Mouse (Mus musculus) cerebellum, adult (tissue): ENCODE results near the gene Olfr1444.

Experiments
- ATAC-seq: cut with Nextera tagmentation; 2 replicates; pipeline ENCODE4 v1.9.2; 2017; ENCODE audit warnings: mild to moderate bottlenecking, moderate library complexity, mixed read lengths; ENCODE audit not compliant: insufficient number of reproducible peaks, low FRiP score, low TSS enrichment

Olfr1444 gene

DNA sequence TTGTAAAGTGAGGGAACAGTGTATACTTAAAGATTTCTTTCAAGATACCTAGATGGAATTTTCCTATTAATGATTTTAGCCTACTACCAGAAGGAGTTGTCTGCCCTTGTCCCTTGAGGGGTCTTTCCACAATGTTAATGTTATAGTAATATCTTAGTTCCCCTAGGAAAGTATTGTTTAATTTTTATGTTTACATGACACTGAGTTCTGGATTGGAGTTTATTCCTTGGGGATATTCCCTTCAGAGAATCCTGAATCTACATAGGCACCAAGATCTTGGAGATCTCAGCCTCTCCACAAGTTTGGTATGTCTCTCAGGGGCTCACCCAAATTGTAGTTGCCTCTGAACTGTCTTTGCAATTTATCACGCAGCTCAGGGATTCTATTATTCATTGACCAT is at the start of gene Olfr1444:
Olfr1444 (plus strand) TSS at position 301 of the 400 bp plus-strand sequence.
- no peak for ATAC-seq

DNA sequence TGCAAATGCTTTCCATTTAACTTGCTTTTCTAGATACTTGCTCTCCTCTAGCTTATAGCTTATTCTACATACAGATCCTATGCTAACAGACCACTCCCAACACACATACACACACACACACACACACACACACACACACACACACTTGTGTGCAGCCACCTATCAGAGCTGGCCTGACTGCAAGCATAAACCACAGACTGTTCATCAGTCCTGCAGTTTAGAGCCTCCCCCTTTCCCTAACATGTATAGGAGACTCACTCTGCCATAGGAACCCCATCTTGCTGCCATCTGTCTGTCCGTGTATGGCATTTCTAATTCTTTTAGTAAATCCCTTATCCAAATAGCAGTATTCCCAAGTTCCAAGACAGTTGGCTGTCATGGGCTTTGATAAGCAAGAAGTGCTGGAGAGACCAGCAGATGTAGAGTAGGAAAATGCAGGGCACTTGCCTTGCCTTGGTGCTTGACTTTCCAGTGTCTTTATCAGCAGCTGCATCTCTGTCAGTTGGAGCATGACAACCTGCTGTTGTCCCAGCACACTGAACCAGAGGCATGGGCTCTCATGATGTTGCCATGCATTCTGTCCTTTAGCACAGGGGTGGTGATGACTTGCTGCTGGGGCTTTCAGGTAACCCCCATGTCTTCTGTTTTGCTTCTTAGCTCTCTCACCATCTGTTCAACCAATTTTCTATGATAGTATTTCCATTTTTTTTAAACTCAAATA is 44.3 kb upstream of the Olfr1444 start:
- ATAC-seq, result no peak

DNA sequence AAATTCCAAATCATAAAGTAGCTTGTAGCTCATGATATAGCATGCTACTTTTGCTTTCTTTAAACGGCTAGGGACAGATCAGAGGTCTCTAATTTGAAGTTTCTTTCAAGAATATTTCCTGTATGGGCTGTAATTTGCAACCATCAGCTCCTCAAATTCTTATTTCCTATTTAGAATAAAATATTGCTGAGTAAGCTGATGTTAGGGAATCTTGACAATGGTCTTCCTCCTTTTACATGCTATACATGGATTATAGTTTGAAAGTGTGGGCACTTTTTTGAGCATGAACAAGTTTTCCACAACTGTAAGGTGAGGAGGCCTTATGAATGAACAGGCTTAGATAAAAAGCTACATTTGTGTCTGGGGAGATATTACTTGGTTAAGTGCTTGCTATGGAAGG is 43.2 kb upstream of the Olfr1444 start:
- ATAC-seq, result no peak

DNA sequence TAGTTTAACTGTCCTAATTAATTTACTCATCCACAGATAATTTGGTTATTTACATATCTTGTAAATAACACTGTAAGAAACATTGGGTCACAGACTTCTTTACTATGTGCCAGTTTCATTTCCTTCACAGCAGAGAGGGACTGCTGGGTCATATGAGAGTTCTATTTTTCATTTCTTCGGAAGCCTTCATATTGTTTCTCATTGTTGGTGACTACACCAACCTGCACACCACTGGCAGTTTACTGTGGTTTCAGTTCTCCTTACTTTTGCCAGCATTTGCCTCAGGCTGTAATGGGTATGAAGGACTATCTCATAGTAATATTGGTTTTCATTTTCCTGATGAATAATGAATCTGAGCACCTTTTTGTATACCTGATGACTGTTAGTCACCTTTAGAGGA is 38.6 kb upstream of the Olfr1444 start:
- no peak for ATAC-seq

DNA sequence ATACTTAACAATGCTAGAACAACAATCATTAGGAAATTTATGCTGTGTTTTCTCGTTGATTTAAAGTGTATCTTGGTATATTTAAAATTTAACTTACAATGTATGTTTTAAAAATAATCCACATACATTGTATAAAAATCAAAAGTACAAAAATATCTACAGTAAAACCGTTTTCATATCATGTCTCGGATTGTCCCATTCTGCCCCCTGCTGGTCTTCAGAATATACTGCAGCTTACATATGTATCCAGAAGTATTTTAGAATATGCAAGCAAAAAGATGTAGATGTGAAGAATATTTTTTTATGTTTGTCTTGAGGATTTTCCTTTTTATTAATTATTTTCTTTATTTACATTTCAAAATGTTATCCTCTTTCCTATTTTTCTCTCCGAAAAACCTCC is 36.7 kb upstream of the Olfr1444 start:
- ATAC-seq, result no peak

DNA sequence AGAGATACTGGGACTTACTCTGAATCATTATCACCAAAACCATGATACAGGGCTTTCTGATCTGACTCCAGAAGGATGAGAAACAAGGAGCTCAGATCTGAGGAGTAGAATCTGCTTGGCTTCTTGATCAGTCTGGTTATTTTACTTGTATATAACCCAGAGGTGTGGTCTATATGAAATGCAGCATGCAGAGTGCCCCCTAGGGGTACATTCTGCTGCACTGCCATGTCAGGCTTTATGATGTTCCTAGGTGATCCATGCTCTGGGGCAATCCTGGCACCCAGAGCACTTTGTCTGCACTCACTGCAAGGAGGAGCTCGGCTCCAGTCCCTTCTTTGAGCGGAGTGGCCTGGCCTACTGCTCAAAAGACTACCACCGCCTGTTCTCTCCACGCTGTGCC is 32.5 kb upstream of the Olfr1444 start:
- ATAC-seq, result no peak

DNA sequence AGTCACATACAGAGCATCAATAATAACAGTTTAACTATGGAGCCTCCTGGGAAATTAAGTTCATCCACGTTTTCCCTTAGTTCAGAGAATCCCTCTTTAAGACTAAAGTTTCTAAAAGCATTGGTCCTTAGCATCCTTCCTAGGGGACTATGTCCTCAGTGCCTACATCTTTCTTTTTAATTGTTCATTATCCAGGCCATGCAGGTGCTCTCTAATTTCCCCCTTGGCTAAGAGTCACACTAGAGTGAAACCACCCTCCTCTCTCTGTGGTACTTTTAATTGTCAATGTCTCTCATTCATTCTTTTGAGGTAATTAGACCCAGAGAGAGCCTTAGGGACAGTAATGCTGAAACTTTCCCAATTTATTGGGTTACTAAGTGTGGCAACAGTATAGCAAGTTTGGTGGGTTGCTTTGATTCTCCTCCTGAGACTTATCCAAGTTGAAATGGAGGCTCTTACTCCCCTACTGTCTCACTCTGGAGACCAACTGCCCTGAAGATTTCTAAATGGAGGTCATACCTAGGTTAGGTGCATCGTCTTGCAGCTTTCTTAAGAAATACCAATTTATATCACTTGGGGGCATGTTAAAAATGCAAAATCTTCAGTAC is 26.2 kb upstream of the Olfr1444 start:
- ATAC-seq, result no peak

DNA sequence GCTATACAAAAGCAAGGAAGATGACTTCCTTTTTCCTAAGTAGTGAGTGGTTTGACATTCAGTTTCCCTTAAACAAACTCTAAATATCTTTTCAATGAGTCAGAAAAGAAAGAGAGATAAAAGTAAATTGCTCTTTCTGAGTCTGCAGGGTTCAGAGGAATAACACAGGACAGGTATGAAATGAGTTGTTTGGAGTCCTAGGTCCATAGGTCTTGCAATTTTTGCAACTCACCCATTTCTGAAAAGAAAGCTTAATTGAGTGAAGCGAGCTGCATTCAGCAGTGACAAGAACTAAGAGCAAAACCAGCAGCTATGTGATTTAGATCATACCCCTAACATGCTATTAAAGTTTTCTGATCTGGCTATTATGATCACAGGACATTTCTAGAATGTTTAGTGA is 25.5 kb upstream of the Olfr1444 start:
- no peak for ATAC-seq

DNA sequence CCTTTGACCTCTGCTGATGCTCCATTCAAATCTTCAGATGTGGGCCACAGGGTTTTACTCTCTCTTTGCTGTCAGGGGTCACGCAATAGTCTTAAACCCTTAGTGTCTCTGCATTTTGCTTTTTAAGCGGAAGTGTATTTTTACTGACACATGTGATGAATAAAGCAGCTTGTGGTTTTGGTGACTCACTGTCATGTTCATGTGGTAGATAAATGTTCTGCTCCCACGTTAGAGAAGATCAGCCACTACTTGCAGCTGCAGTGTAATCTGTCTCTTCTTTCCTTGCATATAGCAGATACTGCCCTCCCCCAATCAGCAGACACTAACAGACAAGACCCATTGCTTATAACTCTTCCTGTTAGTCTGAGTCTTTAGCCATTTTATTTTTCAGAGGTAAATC is 23.5 kb upstream of the Olfr1444 start:
- no peak for ATAC-seq

DNA sequence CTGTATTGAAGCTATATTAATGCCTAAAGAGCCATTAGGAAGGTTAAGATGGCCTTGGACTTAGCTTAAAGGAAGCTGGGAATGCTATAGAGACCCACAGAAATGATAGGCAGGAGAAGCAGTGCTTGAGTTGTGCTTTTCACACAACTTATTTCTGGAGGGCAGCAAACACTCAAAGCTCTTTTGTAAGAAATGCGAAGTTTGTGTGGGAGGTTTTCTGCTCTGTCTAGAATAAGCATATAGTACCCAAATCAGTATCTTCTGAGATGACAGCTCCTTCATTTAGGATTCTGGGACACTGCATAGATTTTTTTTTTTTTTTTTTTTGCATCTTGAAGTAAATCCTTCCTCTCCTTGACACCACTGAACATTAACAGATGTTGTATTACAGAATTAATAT is 18.6 kb upstream of the Olfr1444 start:
- no peak for ATAC-seq

DNA sequence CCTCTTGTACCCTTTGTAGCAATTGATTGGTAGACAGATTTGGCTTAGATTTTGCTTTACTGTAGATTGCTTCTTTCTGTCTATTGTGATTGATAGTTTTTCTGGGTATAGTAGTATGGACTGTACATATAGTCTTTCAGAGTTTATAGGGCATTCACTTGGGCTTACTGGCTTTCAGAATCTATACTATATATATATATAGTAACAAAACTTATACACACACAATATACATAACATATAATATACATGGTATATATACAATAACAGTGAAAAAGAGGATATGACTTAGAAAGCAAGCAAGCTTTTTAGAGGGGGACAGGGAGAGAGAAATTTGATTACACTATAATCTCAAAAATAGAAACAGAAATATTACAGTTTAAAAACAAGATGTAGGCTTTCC is 10.7 kb upstream of the Olfr1444 start, which contains the start of gene Gm5244:
Gm5244 (plus strand) TSS at position 301 of the 400 bp plus-strand sequence.
- ATAC-seq, result no peak

DNA sequence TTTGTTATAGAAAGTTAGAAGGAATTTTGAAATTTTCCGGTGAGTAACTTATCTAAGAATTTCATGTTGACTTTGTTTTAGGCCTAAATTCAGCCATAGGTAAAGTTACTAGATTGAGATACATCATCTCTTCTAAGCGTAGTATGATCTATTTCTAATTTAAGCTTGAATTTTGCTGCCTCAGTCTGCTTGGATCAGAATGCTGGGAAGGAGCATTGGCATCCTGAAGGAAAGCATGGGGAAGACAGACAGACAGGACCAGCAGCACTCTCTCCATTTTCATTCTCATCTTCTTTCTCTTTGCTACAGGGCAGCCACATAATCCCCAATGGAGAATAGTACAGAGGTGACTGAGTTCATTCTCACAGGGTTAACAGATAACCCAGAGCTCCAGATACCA is 26.5 kb downstream of the Olfr1444 start, which contains the start of gene Olfr1445:
Olfr1445 (plus strand) TSS at position 301 of the 400 bp plus-strand sequence.
- ATAC-seq, result no peak

DNA sequence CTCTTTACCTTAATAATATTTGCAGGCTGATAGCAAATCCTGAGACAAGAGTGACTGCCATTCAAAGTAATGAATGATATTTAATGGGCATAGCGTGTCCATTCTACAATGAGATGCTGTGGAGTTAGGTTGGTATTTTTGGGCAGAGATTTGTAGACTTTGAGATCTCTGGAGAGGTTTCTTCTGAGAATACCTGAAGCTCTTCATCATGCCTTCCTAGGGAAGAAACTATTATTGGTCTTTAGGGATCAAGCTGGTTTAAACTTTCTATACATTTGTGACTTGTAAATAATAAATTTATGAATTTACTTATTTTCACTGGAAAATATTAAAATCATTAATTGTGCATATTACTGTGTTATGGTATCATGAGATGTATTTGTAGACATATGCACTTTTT is 36.3 kb downstream of the Olfr1444 start, which contains the start of gene Olfr1446:
Olfr1446 (minus strand) TSS at position 101 of the 400 bp plus-strand sequence.
- no peak for ATAC-seq

DNA sequence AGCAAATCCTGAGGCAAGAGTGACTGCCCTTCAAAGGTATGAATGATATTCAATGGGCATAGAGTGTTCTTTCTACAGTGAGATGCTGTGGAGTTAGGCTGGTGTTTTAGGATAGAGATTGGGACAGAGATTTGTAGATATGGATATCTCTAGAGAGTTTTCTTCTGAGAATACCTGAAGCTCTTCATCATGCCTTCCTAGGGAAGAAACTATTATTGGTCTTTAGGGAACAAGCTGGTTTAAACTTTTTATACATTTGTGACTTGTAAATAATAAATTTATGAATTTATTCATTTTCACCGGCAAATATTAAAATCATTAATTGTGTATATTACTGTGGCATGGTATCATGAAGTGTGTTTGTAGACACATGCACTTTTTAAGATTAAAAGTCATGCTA is 46.6 kb downstream of the Olfr1444 start, which contains the start of gene Olfr1447:
Olfr1447 (minus strand) TSS at position 101 of the 400 bp plus-strand sequence.
- no peak for ATAC-seq
